Mouse (Mus musculus) kidney, postnatal 0 days (tissue): Measurements from ENCODE around the gene Cep250. TPM values are rescaled to one million over a fixed set of nuclear protein-coding genes. Genes with fewer than 3 reads are reported as not detected.
"Not testable (repeated sequence)": the region's sequence is repeated elsewhere in the genome, so short reads cannot be mapped to it uniquely, and the experiment has no call there.

Experiments
- ATAC-seq: fragments of 200-750 bp; cut with Nextera tagmentation; replicated peaks from 2 replicates; pipeline ENCODE4 v1.8.0; 2017; ENCODE audit warnings: low read depth, moderate number of reproducible peaks, moderate TSS enrichment, moderate library complexity; ENCODE audit not compliant: low FRiP score
- DNase-seq: peaks from one replicate; pipeline ENCODE4 v3.0.0-alpha.2; 2016; ENCODE audit warnings: low spot score
- H3K27ac ChIP-seq: fragments of 300-500 bp; sonication (generic); 2 replicates; pipeline ENCODE4 v1.5.1; 2014; ENCODE audit warnings: mild to moderate bottlenecking
- H3K27me3 ChIP-seq: fragments of 300-500 bp; sonication (generic); 2 replicates; pipeline ENCODE4 v1.6.1; 2014; ENCODE audit warnings: low read length, mixed read lengths; ENCODE audit not compliant: insufficient read depth
- H3K36me3 ChIP-seq: fragments of 300-500 bp; sonication (generic); 2 replicates; pipeline ENCODE4 v1.6.1; 2014; ENCODE audit warnings: low read length, mixed read lengths; ENCODE audit not compliant: insufficient read depth
- H3K4me1 ChIP-seq: fragments of 300-500 bp; sonication (generic); replicated peaks from 2 replicates; pipeline ENCODE4 v1.6.1; 2014; ENCODE audit warnings: antibody characterized with exemption, low read length, mixed read lengths; ENCODE audit not compliant: insufficient read depth
- H3K4me2 ChIP-seq: fragments of 300-500 bp; sonication (generic); 2 replicates; pipeline ENCODE4 v1.6.1; 2014; ENCODE audit warnings: mild to moderate bottlenecking, low read length, moderate library complexity, mixed read lengths
- H3K4me3 ChIP-seq: fragments of 300-500 bp; sonication (generic); replicated peaks from 2 replicates; pipeline ENCODE4 v1.5.1; 2014; ENCODE audit warnings: low read depth, low read length
- H3K9ac ChIP-seq: fragments of 300-500 bp; sonication (generic); 2 replicates; pipeline ENCODE4 v1.6.1; 2014; ENCODE audit warnings: low read depth, low read length
- H3K9me3 ChIP-seq: fragments of 300-500 bp; sonication (generic); replicated peaks from 2 replicates; pipeline ENCODE4 v1.6.1; 2016; ENCODE audit warnings: low read length, inconsistent platforms, mixed read lengths
- CTCF ChIP-seq: IDR thresholded peaks from 2 replicates; pipeline ENCODE4 v1.5.1; 2016; ENCODE audit warnings: antibody characterized with exemption, low read depth, mild to moderate bottlenecking, moderate library complexity
- WGBS: fragments of 180-500 bp; shearing (Covaris S2); extraction: QIAGEN DNeasy Blood & Tissue Kit; methylation state at CpG from one replicate; pipeline ENCODE4 v1.1.7; 2014; 5-methylcytosine and 5-hydroxymethylcytosine counted together
- polyA plus RNA-seq: library from polyadenylated mRNA; unstranded; fragments of >200 nt; fragmentation: Nextera tagmentation; extraction: Ambion mirVana; gene quantifications from 2 replicates; pipeline ENCODE4 v1.2.1, GENCODE M21; 2015

Gene Cep250
- polyA plus RNA-seq, result 10.1 and 11.0 TPM in 2 replicates

DNA sequence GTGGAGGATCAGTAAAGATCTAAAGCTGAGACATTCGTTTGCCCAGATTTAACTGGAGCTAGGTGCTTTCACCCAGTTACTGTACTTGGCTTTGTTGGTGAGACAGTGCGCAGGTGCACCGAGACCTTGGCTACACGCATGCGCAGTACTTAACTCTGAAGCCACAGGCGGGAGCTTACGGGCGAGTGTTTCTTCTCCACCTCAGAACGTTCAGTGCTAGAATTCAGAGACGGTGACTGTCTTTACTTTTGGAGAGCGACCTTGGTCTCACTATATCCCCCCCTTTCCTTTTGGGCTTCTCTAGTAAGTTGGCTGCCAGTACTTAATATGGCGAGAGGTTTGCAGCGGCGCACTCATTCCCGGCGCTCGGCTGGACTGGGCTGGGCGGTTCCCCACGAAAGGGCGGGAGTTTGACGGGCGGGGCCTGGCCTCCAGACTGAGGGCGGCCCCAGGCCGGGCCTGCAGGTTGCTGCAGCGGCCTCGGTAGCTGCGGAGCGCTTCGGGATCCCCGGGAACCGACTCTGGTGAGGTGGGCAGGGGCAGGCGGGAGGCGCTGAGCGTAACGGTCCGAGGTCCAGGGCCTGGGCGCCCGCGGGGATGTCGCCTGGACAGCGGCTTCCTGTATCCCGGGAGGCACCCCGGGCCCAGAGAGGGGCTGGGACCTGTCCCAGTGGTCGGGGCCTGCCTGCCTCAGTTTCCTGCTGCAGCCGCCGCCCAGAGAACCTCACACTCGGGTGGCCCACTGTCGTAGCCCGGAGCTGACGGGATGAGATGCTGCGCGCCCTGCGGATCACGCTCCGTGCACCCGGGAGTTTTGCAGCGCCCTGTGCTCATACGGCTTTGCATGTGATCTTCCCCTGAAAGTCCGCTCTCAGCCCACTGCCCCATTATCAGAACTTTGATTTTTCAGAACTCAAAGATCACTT, at the start of gene Cep250:
Cep250 (plus strand) TSS at position 325 of the 926 bp plus-strand sequence.
- Histone ChIP-seq H3K9ac (peak within 1 kb of the TSS; percentile 97), H3K4me1 (no peaks in the 10 kb centered on the region; the same call in 1 of the 2 replicates), H3K4me3 (peak within 1 kb of the TSS; percentile 94), H3K9me3 (no peaks in the 10 kb centered on the region), H3K4me2 (peak within 1 kb of the TSS; percentile 85), H3K27me3 (no peaks in the 10 kb centered on the region), H3K27ac (peak within 1 kb of the TSS; percentile 81), H3K36me3 (no peaks in the 10 kb centered on the region)
- under 1% methylated on average over 58 of the region's 59 CpGs for WGBS
- ATAC-seq (peak; percentile 96), DNase-seq (peak; percentile 96)
- no peak for TF ChIP-seq CTCF

DNA sequence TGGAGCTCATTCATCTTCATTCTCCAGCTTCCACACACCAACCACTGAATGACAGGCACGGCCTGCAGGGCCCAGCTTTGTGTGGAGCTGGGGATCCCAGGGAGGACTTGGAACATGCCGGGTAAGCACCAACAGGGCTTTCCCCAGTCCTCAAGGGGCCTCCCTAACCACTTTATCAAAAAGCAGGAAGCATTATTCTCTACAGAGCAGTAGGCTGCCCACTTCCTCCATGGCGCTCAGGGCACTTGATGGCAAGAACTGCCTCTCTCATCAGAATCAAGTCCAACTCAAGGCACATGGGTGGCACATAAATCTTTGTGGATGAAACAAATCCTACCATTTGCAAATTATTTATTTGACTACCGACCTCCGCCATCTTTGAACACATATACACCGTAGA, 41.6 kb upstream of the Cep250 start:
- no peaks in the 10 kb centered on the region for H3K9me3 ChIP-seq
- no peak overlapping the region for H3K27ac ChIP-seq
- H3K9ac ChIP-seq, result no peak overlapping the region
- no peak overlapping the region for H3K4me3 ChIP-seq
- H3K4me1 ChIP-seq, result no peaks in the 10 kb centered on the region
- ATAC-seq (no peak), DNase-seq (no peak)
- H3K27me3 ChIP-seq, result no peaks in the 10 kb centered on the region
- peaks cover 36% of the 10 kb centered on the region for H3K36me3 ChIP-seq
- WGBS, result 92% methylated on average over 6 of the region's 6 CpGs
- TF ChIP-seq CTCF, result no peak
- H3K4me2 ChIP-seq, result no peak overlapping the region

DNA sequence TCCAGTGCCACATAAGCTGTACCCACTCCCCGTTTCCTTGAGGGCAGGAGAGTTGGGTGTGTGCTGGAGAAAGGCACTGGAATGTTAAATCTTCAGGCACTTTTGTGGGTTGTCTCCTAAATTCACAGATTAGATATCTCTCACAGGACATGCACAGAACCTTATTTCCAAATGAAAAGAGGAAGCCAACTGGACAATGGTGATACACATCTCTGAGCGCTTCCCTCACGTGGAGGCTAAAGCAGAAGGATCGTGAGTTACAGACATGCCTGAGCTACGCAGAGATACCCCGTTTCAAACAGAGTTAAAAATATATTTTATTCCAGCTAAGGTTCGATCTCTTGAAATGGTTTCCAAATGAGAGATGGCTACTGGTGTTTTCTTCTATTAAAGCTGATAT, 33.1 kb upstream of the Cep250 start:
- WGBS, result 97% methylated on average over 7 of the region's 7 CpGs
- TF ChIP-seq CTCF, result no peak
- no peaks in the 10 kb centered on the region for H3K27me3 ChIP-seq
- 0 out of 2 replicates have a peak, but pooled peaks cover 15% of the 10 kb centered on the region for H3K36me3 ChIP-seq
- no peak overlapping the region for H3K9ac ChIP-seq
- DNase-seq (no peak), ATAC-seq (no peak)
- no peaks in the 10 kb centered on the region for H3K4me1 ChIP-seq
- no peaks in the 10 kb centered on the region for H3K9me3 ChIP-seq
- H3K27ac ChIP-seq, result no peak overlapping the region
- H3K4me3 ChIP-seq, result no peak overlapping the region
- H3K4me2 ChIP-seq, result no peak overlapping the region

DNA sequence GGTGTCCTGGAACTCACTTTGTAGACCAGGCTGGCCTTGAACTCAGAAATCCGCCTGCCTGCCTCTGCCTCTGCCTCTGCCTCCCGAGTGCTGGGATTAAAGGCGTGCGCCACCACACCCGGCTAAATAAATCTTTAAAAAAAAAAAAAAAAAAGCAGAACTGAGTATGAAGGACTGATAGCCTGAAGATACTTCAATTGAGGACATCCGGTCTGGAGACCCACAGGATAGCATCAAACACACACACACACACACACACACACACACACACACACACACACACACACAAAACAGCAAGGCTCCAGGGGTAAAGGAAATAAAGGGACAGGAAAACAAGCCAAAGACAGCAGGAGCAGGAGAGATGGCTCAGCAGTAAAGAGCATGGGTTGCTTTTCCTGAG, 31.0 kb upstream of the Cep250 start:
- ATAC-seq, H3K27me3 ChIP-seq, H3K36me3 ChIP-seq, H3K4me1 ChIP-seq, H3K27ac ChIP-seq, H3K4me2 ChIP-seq, H3K9ac ChIP-seq, DNase-seq, H3K9me3 ChIP-seq, H3K4me3 ChIP-seq: not testable (repeated sequence)
- WGBS, result 91% methylated on average over 6 of the region's 6 CpGs

DNA sequence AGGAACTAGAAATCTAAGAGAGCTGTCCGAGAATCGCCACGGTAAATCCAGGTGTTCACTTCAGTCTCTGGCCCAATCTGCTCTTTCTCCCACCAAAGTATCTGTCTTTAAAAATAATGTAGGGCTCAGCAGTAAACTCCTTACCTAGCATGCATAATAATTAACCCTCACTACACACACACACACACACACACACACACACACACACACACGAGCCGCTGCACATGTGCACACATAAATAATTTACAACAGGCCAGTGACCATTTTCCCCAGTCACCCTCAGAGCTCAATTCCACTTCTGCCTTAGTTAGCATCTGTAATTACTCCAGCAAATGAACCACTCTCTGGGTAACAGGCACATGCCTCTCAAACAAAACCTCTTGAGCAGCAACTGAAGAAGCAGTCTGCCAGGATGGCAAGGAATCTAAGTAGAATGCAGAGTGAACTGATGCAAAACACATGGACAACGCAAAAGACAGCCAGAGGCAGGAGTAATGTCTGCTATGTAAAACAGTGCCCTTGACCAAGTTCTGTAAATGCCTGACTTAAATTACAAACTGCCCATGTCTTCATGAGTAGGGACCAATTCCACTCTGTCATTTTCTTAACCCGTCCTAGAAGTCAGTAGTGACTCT, 27.4 kb upstream of the Cep250 start:
- Histone ChIP-seq H3K27me3 (no peaks in the 10 kb centered on the region), H3K4me1 (0 out of 2 replicates have a peak, but pooled peaks cover 3% of the 10 kb centered on the region), H3K36me3 (0 out of 2 replicates have a peak, but pooled peaks cover 7% of the 10 kb centered on the region), H3K9me3 (no peaks in the 10 kb centered on the region), H3K9ac (peak overlapping the region; percentile 68), H3K27ac (peak overlapping the region; percentile 88), H3K4me3 (peak overlapping the region; percentile 65), H3K4me2 (peak overlapping the region; percentile 88)
- DNase-seq (no peak), ATAC-seq (no peak)
- WGBS, result 44% methylated on average over 7 of the region's 7 CpGs
- no peak for TF ChIP-seq CTCF
